Mouse (Mus musculus) kidney, adult 8-10 months (tissue): ENCODE results near the gene Olfr1024.

ENCODE experiments used
- DNase-seq, 2 experiments: peaks; one replicate each; pipeline ENCODE4 v3.0.0; 2022

The Olfr1024 gene

GRCm38 (mm10) chr2:85904952-85905351, at the start of gene Olfr1024:
Gene Olfr1024, minus strand, starts transcription at chr2:85905052.
- no peak for DNase-seq

GRCm38 (mm10) chr2:85950137-85950536, 45.3 kb upstream of the Olfr1024 start, which contains the start of gene Olfr1028:
Gene Olfr1028, plus strand, starts transcription at chr2:85950437.
- no peak for DNase-seq

- DNase-seq, result no peak
Measured at GRCm38 (mm10) chr2:85921258-85921657, 16.4 kb upstream of the Olfr1024 start, which contains the start of gene Olfr1026. Gene Olfr1026, plus strand, starts transcription at chr2:85921558.

GRCm38 (mm10) chr2:85914893-85915292, 10.0 kb upstream of the Olfr1024 start, which contains the start of gene Olfr1025-ps1:
Gene Olfr1025-ps1, plus strand, starts transcription at chr2:85915193.
- no peak for DNase-seq

- DNase-seq, result no peak
Measured at GRCm38 (mm10) chr2:85913197-85913596, 8.3 kb upstream of the Olfr1024 start.

GRCm38 (mm10) chr2:85885340-85885739, 19.5 kb downstream of the Olfr1024 start, which contains the start of gene Olfr1023:
Gene Olfr1023, plus strand, starts transcription at chr2:85885640.
- no peak for DNase-seq

- no peak for DNase-seq
Measured at GRCm38 (mm10) chr2:85868294-85868693, 36.6 kb downstream of the Olfr1024 start, which contains the start of gene Olfr1022. Gene Olfr1022, plus strand, starts transcription at chr2:85868594.
